7 mouse cellular contexts compared by ENCODE assay signal in genomic region chr12:84416834-84417604, GRCm38 (mm10). TPM values are rescaled to one million over a fixed set of nuclear protein-coding genes. Genes with fewer than 3 reads are reported as not detected.
A peak's percentile ranks its signal among the peaks of the same experiment; 100 is the strongest.
DNase-seq lines count a peak whose midpoint lies in the region; ATAC-seq and TF ChIP-seq lines count a peak whose summit lies in the region.

Gene Rnf113a2, plus strand, starts transcription at chr12:84417196.

- peak within 1 kb of the TSS; percentile 62 for H3K27ac ChIP-seq in bone marrow macrophage, adult 2 months (ENCODE audit: insufficient read depth, low read depth, low read length)
- H3K27ac ChIP-seq in embryonic facial prominence, embryonic 15.5 days (replicated peaks): peak within 1 kb of the TSS; percentile 71; the same call in 1 of the 2 replicates
- H3K27ac ChIP-seq in limb, embryonic 14.5 days (replicated peaks; ENCODE audit: low read depth, low read length): peak within 1 kb of the TSS; percentile 19; the same call in 1 of the 2 replicates
- H3K27ac ChIP-seq in midbrain, embryonic 16.5 days (ENCODE audit: low read length): peak within 1 kb of the TSS; percentile 85
- peak within 1 kb of the TSS; percentile 79 for H3K27ac ChIP-seq in spleen, adult 2 months (ENCODE audit: insufficient read depth, low read length)

- peak; percentile 43; the same call in 1 of the 2 replicates for TF ChIP-seq POLR2A in bone marrow macrophage, adult 2 months (IDR thresholded peaks at IDR 0.05; ENCODE audit: borderline replicate concordance, low read depth, low read length)
- TF ChIP-seq POLR2A in limb, embryonic 14.5 days (IDR thresholded peaks at IDR 0.05; ENCODE audit: borderline replicate concordance, extremely low read depth, insufficient read depth, insufficient read length): 0 out of 2 replicates have a peak, but pooled peaks have one; percentile 23
- peak; percentile 63 for TF ChIP-seq POLR2A in spleen, adult 2 months (IDR thresholded peaks at IDR 0.05; ENCODE audit: low read depth, low read length)

- peak within 1 kb of the TSS; percentile 98 for H3K4me3 ChIP-seq in bone marrow macrophage, adult 2 months (ENCODE audit: insufficient read depth, low read length)
- H3K4me3 ChIP-seq in embryonic facial prominence, embryonic 15.5 days (replicated peaks): peak within 1 kb of the TSS; percentile 60
- peak within 1 kb of the TSS; percentile 56 for H3K4me3 ChIP-seq in limb, embryonic 14.5 days (replicated peaks; ENCODE audit: low read length)
- H3K4me3 ChIP-seq in midbrain, embryonic 16.5 days (ENCODE audit: low read depth, low read length): peak within 1 kb of the TSS; percentile 53
- peak within 1 kb of the TSS; percentile 86 for H3K4me3 ChIP-seq in spleen, adult 2 months (ENCODE audit: extremely low read depth, insufficient read depth, insufficient read length)

- 3% methylated on average over 50 of the region's 50 CpGs for WGBS in embryonic facial prominence, embryonic 15.5 days
- WGBS in limb, embryonic 14.5 days: 3% methylated on average over 50 of the region's 50 CpGs
- 3% methylated on average over 50 of the region's 50 CpGs for WGBS in midbrain, embryonic 16.5 days
- WGBS in spleen, adult 2 months: 3% methylated on average over 50 of the region's 50 CpGs

- no peaks in the 10 kb centered on the region for H3K27me3 ChIP-seq in embryonic facial prominence, embryonic 15.5 days
- H3K27me3 ChIP-seq in limb, embryonic 14.5 days (ENCODE audit: control insufficient read depth, insufficient read depth, low read length): no peaks in the 10 kb centered on the region
- no peaks in the 10 kb centered on the region for H3K27me3 ChIP-seq in midbrain, embryonic 16.5 days (ENCODE audit: control insufficient read depth, insufficient read depth, low read depth, low read length)
- H3K27me3 ChIP-seq in spleen, adult 2 months (ENCODE audit: control insufficient read depth, insufficient read depth, low read length): no peaks in the 10 kb centered on the region

- TF ChIP-seq CTCF in bone marrow macrophage, adult 2 months (IDR thresholded peaks at IDR 0.05; ENCODE audit: low read depth, low read length): no peak
- TF ChIP-seq CTCF in spleen, adult 2 months (IDR thresholded peaks at IDR 0.05; ENCODE audit: extremely low read depth, insufficient read depth, insufficient read length, insufficient replicate concordance): no peak

- ATAC-seq in embryonic facial prominence, embryonic 15.5 days (ENCODE audit: insufficient number of reproducible peaks, low FRiP score, low TSS enrichment, low read depth): peak; percentile 84
- ATAC-seq in limb, embryonic 14.5 days (ENCODE audit: low FRiP score, low read depth): peak; percentile 89
- ATAC-seq in midbrain, embryonic 16.5 days: peak; percentile 92

- peak; percentile 74 to 81 for DNase-seq in heart, adult 9 months (ENCODE audit: low spot score in 2 of 2)
- DNase-seq in kidney, adult 9 months: peak; percentile 82
- peak; percentile 86 for DNase-seq in limb, embryonic 14.5 days (ENCODE audit: low spot score)
- DNase-seq in spleen, adult 2 months (ENCODE audit: low read depth in 1 of 2, low spot score in 2 of 2): peak; percentile 76 to 88

- peak within 1 kb of the TSS; percentile 81 for H3K4me2 ChIP-seq in embryonic facial prominence, embryonic 15.5 days (replicated peaks)
- peak within 1 kb of the TSS; percentile 79 for H3K4me2 ChIP-seq in limb, embryonic 14.5 days (replicated peaks; ENCODE audit: low read depth, low read length, severe bottlenecking)
- peak within 1 kb of the TSS; percentile 89 for H3K4me2 ChIP-seq in midbrain, embryonic 16.5 days (ENCODE audit: low read length)

- peak within 1 kb of the TSS; percentile 60 for H3K9ac ChIP-seq in embryonic facial prominence, embryonic 15.5 days
- H3K9ac ChIP-seq in limb, embryonic 14.5 days (ENCODE audit: low read depth, low read length, severe bottlenecking): peak within 1 kb of the TSS; percentile 71
- peak within 1 kb of the TSS; percentile 64 for H3K9ac ChIP-seq in midbrain, embryonic 16.5 days (ENCODE audit: low read depth, low read length)

- H3K36me3 ChIP-seq in embryonic facial prominence, embryonic 15.5 days: no peaks in the 10 kb centered on the region
- no peaks in the 10 kb centered on the region for H3K36me3 ChIP-seq in limb, embryonic 14.5 days (ENCODE audit: control insufficient read depth, insufficient read depth, low read length)
- H3K36me3 ChIP-seq in midbrain, embryonic 16.5 days (ENCODE audit: control insufficient read depth, insufficient read depth, low read length): no peaks in the 10 kb centered on the region
- no peaks in the 10 kb centered on the region for H3K36me3 ChIP-seq in spleen, adult 2 months (ENCODE audit: control insufficient read depth, insufficient read depth, low read length)

- H3K4me1 ChIP-seq in bone marrow macrophage, adult 2 months (ENCODE audit: control insufficient read depth, insufficient read depth, low read length): peaks cover 7% of the 10 kb centered on the region
- H3K4me1 ChIP-seq in embryonic facial prominence, embryonic 15.5 days: 0 out of 2 replicates have a peak, but pooled peaks cover 7% of the 10 kb centered on the region
- H3K4me1 ChIP-seq in limb, embryonic 14.5 days (ENCODE audit: control insufficient read depth, insufficient read depth, low read length): no peaks in the 10 kb centered on the region
- peaks cover 8% of the 10 kb centered on the region for H3K4me1 ChIP-seq in midbrain, embryonic 16.5 days (ENCODE audit: control insufficient read depth, insufficient read depth, low read length)
- H3K4me1 ChIP-seq in spleen, adult 2 months (ENCODE audit: control insufficient read depth, insufficient read depth, insufficient read length): no peaks in the 10 kb centered on the region; the same call in 1 of the 2 replicates

- H3K9me3 ChIP-seq in embryonic facial prominence, embryonic 15.5 days (replicated peaks): no peaks in the 10 kb centered on the region
- H3K9me3 ChIP-seq in limb, embryonic 14.5 days (ENCODE audit: control insufficient read depth, low read length): 0 out of 2 replicates have a peak, but pooled peaks cover 4% of the 10 kb centered on the region
- no peaks in the 10 kb centered on the region; the same call in 1 of the 2 replicates for H3K9me3 ChIP-seq in midbrain, embryonic 16.5 days (replicated peaks; ENCODE audit: control insufficient read depth, low read length, poor library complexity, severe bottlenecking)

RNA-seq across cellular contexts. Expression of gene Rnf113a2, which starts in this region (rescaled TPM):
- 17.9 and 18.2 TPM in 2 replicates for polyA plus RNA-seq in bone marrow macrophage, adult 2 months (2012; ENCODE audit: insufficient read depth, insufficient read length, missing spikeins)
- polyA plus RNA-seq in embryonic facial prominence, embryonic 15.5 days (2015; fragmentation: Nextera tagmentation; extraction: Ambion mirVana): 23.5 and 23.8 TPM in 2 replicates
- polyA plus RNA-seq in limb, embryonic 14.5 days (2012; rRNA removed): 10.4 and 18.1 TPM in 2 replicates
- 21.6 and 24.5 TPM in 2 replicates for polyA plus RNA-seq in limb, embryonic 14.5 days (2014; fragmentation: Nextera tagmentation; extraction: Ambion mirVana)
- polyA plus RNA-seq in midbrain, embryonic 16.5 days (2015; fragmentation: Nextera tagmentation; extraction: Ambion mirVana): 22.3 and 22.4 TPM in 2 replicates
- polyA plus RNA-seq in spleen, adult 2 months (2012; rRNA removed): 3.3 and 3.6 TPM in 2 replicates

Comparison
In these comparisons a context has a peak if more than half of its experiments do, and no peak if none do; other contexts are left out.
1. Peak in every context shown above with its lines: DNase-seq, ATAC-seq, H3K4me3 ChIP-seq and H3K27ac ChIP-seq.
2. H3K27ac ChIP-seq: peak in every context shown above with its lines; median percentile 85 in midbrain, embryonic 16.5 days; 79 in spleen, adult 2 months; 71 in embryonic facial prominence, embryonic 15.5 days; 62 in bone marrow macrophage, adult 2 months; 19 in limb, embryonic 14.5 days.